Mouse (Mus musculus): ENCODE measurements around the gene Acpp. TPM values are rescaled to one million over a fixed set of nuclear protein-coding genes. Genes with fewer than 3 reads are reported as not detected.

The Acpp gene
- polyA plus RNA-seq, 1 experiment, result 2.2 TPM

DNA sequence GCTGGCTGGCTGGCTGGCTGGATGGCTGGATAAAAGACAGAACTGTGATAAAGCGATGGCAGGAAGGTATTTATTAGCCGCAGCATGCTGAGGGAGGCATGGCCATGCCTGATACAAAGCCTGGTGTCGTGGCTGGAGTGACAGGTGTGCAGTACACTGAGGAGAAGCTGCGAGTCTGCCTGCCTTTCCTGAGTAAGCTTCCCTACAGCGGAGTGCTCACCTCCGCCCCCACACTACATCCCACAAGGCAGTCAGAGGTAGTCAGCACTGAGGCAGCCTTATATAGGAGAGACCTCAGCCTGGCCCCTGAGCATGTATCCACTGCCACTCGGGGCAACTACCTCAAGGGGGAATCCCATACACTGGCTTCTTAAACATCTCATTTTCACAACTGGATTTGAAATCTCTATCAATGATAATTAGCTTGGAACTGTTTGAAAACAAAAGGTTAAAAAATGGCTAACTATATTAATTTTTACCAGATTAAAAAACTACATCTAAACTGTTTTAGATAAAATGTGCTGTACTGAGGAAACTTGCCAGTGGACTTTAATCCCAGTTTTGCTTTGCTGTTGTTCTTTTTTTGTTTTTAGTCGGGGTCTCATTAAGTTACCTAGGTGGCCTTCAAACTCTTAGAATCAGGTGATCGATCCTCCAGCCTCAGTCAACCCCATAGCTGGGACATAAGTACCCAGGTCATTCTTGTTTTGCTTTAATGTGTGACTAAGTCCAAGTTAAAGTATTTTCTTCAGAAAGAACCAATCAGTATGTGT lies 83.0 kb downstream of the Acpp start:
- H3K4me3 ChIP-seq (ENCODE audit: extremely low read depth, insufficient read depth, insufficient read length), result no peak overlapping the region
- peaks cover 2% of the 10 kb centered on the region; the same call in 1 of the 2 replicates for H3K4me1 ChIP-seq (ENCODE audit: control insufficient read depth, insufficient read depth, insufficient read length)
- WGBS, result 87% methylated on average over 9 of the region's 9 CpGs
- no peaks in the 10 kb centered on the region for H3K36me3 ChIP-seq (ENCODE audit: control insufficient read depth, insufficient read depth, low read length)
- H3K27ac ChIP-seq (ENCODE audit: insufficient read depth, low read length), result no peak overlapping the region
- DNase-seq (ENCODE audit: low read depth in 1 of 2, low spot score in 2 of 2), result no peak
- H3K27me3 ChIP-seq (ENCODE audit: control insufficient read depth, insufficient read depth, low read length), result no peaks in the 10 kb centered on the region
- TF ChIP-seq CTCF (IDR thresholded peaks at IDR 0.05; ENCODE audit: extremely low read depth, insufficient read depth, insufficient read length, insufficient replicate concordance) (no peak), POLR2A (IDR thresholded peaks at IDR 0.05; ENCODE audit: low read depth, low read length) (no peak)

DNA sequence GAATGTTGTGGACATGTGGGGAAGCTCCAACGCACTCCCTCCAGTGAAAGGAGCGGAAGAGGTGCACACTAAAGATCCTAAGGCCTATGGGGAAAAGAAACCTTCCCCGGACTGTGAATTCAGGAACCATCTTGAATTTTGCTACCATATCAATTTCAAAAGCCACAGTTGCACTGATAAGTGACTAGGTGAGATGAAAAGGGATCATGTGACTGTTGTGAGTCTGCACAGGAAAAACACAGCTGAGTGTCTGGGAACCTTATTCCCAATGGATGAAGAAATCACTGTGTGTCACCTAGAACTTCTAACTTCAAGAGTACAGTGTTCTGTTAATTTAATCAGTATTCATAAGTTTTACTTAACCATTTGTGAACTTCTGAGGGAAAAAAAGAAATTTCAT lies 84.9 kb downstream of the Acpp start:
- Histone ChIP-seq H3K4me1 (ENCODE audit: control insufficient read depth, insufficient read depth, insufficient read length) (peaks cover 2% of the 10 kb centered on the region; the same call in 1 of the 2 replicates), H3K4me3 (ENCODE audit: extremely low read depth, insufficient read depth, insufficient read length) (no peak overlapping the region), H3K27me3 (ENCODE audit: control insufficient read depth, insufficient read depth, low read length) (no peaks in the 10 kb centered on the region), H3K27ac (ENCODE audit: insufficient read depth, low read length) (no peak overlapping the region), H3K36me3 (ENCODE audit: control insufficient read depth, insufficient read depth, low read length) (no peaks in the 10 kb centered on the region)
- no peak for DNase-seq (ENCODE audit: low read depth in 1 of 2, low spot score in 2 of 2)
- WGBS, result 91% methylated on average over 3 of the region's 3 CpGs
- no peak for TF ChIP-seq POLR2A (IDR thresholded peaks at IDR 0.05; ENCODE audit: low read depth, low read length)
- no peak for TF ChIP-seq CTCF (IDR thresholded peaks at IDR 0.05; ENCODE audit: extremely low read depth, insufficient read depth, insufficient read length, insufficient replicate concordance)

DNA sequence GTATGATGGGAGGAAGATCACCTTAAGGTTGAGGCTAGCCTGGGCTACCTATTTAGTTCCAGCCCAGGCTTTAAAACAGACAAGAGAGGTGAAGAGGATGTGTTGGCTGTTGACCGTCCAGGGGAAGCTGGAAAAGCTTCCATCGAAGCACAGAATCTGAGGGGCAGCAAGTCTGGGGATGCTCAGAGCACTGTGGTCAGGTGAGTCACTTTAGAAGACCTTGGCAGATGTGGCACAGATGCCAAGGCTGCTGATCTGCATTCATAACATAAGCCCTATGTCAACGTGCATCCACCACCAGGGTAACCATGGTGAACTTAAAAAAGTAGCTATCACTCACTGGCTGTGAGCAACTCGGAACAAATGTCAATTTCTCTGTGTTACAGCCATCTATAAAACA lies 85.9 kb downstream of the Acpp start:
- WGBS, result 92% methylated on average over 4 of the region's 4 CpGs
- H3K36me3 ChIP-seq (ENCODE audit: control insufficient read depth, insufficient read depth, low read length), result no peaks in the 10 kb centered on the region

DNA sequence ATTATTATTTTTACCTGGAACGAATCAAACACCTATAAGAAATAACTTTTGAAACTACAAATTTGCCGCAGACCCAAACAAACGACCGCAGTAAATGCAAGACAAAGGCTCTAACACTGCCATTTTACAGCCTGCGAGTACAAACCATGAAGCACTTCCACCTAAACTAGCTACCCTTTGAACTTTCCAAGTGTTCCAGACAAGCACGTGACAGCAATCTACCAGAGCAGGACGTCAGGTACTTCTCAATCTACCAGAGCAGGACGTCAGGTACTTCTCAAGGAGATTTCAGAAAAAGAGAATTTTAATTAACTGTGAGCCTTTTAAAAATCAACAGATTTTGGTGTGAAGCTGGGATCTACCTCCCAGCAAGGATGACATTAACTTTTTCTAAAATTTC lies 86.4 kb downstream of the Acpp start:
- Histone ChIP-seq H3K27ac (ENCODE audit: insufficient read depth, low read length) (no peak overlapping the region), H3K36me3 (ENCODE audit: control insufficient read depth, insufficient read depth, low read length) (no peaks in the 10 kb centered on the region), H3K4me3 (ENCODE audit: extremely low read depth, insufficient read depth, insufficient read length) (no peak overlapping the region), H3K4me1 (ENCODE audit: control insufficient read depth, insufficient read depth, insufficient read length) (peaks cover 2% of the 10 kb centered on the region; the same call in 1 of the 2 replicates), H3K27me3 (ENCODE audit: control insufficient read depth, insufficient read depth, low read length) (no peaks in the 10 kb centered on the region)
- WGBS, result 90% methylated on average over 8 of the region's 8 CpGs
- DNase-seq (ENCODE audit: low read depth in 1 of 2, low spot score in 2 of 2), result no peak
- TF ChIP-seq POLR2A (IDR thresholded peaks at IDR 0.05; ENCODE audit: low read depth, low read length) (no peak), CTCF (IDR thresholded peaks at IDR 0.05; ENCODE audit: extremely low read depth, insufficient read depth, insufficient read length, insufficient replicate concordance) (no peak)

More for the DNA sequence above, 85.9 kb downstream of the Acpp start:
- DNase-seq (ENCODE audit: low read depth in 1 of 2, low spot score in 2 of 2), result no peak
- H3K27me3 ChIP-seq (ENCODE audit: control insufficient read depth, insufficient read depth, low read length), result no peaks in the 10 kb centered on the region
- no peak for TF ChIP-seq POLR2A (IDR thresholded peaks at IDR 0.05; ENCODE audit: low read depth, low read length)
- TF ChIP-seq CTCF (IDR thresholded peaks at IDR 0.05; ENCODE audit: extremely low read depth, insufficient read depth, insufficient read length, insufficient replicate concordance), result no peak
- H3K4me3 ChIP-seq (ENCODE audit: extremely low read depth, insufficient read depth, insufficient read length), result no peak overlapping the region
- H3K4me1 ChIP-seq (ENCODE audit: control insufficient read depth, insufficient read depth, insufficient read length), result peaks cover 2% of the 10 kb centered on the region; the same call in 1 of the 2 replicates
- no peak overlapping the region for H3K27ac ChIP-seq (ENCODE audit: insufficient read depth, low read length)

DNA sequence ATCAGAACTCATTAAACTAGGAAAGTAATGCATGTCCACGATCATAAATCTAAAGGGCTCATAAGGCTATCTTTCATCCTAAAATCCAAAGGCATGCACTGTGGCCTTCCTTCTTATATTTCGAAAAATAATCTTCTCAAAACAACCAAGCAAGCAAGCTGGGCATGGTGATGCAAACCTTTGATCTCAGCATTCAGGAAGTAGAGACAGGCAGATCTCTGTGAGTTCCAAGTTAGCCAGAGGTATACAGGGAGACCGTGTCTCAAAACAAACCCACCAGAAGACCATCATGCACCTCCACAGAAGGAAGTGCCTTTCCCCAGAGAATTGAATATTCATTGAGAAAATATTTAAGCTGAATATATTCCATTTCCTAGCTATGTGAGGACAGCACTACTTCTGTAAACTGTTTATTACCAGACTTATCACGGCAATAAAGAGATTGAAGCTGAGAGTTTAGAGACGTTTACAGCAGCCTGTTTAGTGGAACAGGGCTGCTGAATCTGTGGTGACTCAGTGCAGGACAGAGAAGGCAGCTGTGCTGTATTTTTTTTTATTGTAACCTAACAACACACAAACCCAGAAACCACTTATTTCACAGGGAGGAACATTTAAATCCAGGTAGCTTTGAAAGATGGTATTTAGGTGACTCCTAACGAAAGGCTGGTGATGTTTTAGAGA lies 90.1 kb downstream of the Acpp start:
- no peaks in the 10 kb centered on the region for H3K27me3 ChIP-seq (ENCODE audit: control insufficient read depth, insufficient read depth, low read length)
- H3K4me1 ChIP-seq (ENCODE audit: control insufficient read depth, insufficient read depth, insufficient read length), result no peaks in the 10 kb centered on the region; the same call in 1 of the 2 replicates
- WGBS, result 57% methylated on average over 6 of the region's 6 CpGs
- H3K36me3 ChIP-seq (ENCODE audit: control insufficient read depth, insufficient read depth, low read length), result 0 out of 2 replicates have a peak, but pooled peaks cover 1% of the 10 kb centered on the region
- TF ChIP-seq CTCF (IDR thresholded peaks at IDR 0.05; ENCODE audit: extremely low read depth, insufficient read depth, insufficient read length, insufficient replicate concordance) (no peak), POLR2A (IDR thresholded peaks at IDR 0.05; ENCODE audit: low read depth, low read length) (no peak)
- no peak overlapping the region for H3K4me3 ChIP-seq (ENCODE audit: extremely low read depth, insufficient read depth, insufficient read length)
- H3K27ac ChIP-seq (ENCODE audit: insufficient read depth, low read length), result no peak overlapping the region
- DNase-seq (ENCODE audit: low read depth in 1 of 2, low spot score in 2 of 2), result no peak

DNA sequence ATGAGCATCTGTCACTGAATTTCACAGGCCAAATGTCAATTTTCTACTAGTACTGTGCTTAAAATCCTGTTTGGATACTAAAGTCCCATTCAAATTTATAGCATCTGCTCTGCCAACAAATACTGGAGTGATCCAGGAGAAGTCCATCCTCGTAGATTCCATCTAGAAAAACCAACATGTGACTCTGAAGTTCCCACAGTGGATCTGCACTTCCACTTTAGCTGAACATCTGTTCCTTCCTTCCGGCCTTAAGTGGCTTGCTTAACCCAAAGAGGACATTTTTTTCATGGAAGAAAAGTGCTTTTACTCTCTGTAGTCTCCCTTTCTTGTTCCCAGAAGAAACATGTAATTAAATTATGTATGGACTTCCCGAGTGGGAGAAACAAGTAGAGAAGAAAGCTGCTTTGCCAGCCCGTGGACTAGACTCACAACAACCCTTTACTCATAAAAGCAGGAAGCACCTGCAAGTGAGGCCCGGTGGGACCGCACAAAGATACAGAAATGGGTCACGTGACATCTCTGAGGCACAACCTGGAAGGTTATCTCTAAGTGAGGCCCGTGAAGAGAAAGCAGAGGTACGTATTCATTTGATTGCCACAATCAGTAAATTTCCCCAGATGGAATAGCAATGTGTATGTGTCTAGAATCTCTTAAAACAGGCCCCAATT lies 93.6 kb downstream of the Acpp start:
- Histone ChIP-seq H3K27me3 (ENCODE audit: control insufficient read depth, insufficient read depth, low read length) (no peaks in the 10 kb centered on the region), H3K36me3 (ENCODE audit: control insufficient read depth, insufficient read depth, low read length) (0 out of 2 replicates have a peak, but pooled peaks cover 1% of the 10 kb centered on the region), H3K4me1 (ENCODE audit: control insufficient read depth, insufficient read depth, insufficient read length) (no peaks in the 10 kb centered on the region; the same call in 1 of the 2 replicates), H3K27ac (ENCODE audit: insufficient read depth, low read length) (no peak overlapping the region; the same call in 1 of the 2 replicates), H3K4me3 (ENCODE audit: extremely low read depth, insufficient read depth, insufficient read length) (no peak overlapping the region)
- DNase-seq (ENCODE audit: low read depth in 1 of 2, low spot score in 2 of 2), result peak; percentile 20 to 52
- TF ChIP-seq POLR2A (IDR thresholded peaks at IDR 0.05; ENCODE audit: low read depth, low read length), result no peak
- no peak for TF ChIP-seq CTCF (IDR thresholded peaks at IDR 0.05; ENCODE audit: extremely low read depth, insufficient read depth, insufficient read length, insufficient replicate concordance)
- WGBS, result 10% methylated on average over 9 of the region's 9 CpGs
